Mouse (Mus musculus) B cell, adult 62 days (primary cell): Measurements from ENCODE around the gene Slco1b2. TPM values are rescaled to one million over a fixed set of nuclear protein-coding genes. Genes with fewer than 3 reads are reported as not detected.

Experiments
- total RNA-seq: library from RNA; stranded (reverse); gene quantifications from 4 replicates; pipeline ENCODE4 v1.2.4, GENCODE M21; 2023

The Slco1b2 gene
- total RNA-seq = not detected in 4 replicates

DNA sequence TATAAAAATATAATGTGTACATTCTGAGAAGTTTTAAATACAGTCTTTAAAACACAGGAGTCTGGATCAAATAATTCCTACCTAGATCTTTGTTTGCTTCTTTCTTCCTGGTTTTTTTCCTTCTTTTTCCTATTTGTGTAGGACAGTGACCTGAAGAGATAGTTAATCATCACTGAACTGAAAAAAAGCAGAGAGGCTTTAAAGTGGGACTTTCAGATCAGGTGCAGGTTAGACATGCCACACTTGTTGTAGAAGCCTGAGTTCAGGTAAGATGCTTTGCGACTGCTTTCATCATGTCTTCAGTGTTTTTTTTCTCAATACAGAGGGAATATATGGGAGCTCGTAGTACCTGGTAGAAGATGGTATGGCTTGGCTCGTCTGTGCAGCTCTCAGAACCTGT is at the start of gene Slco1b2:
TSS of gene Slco1b2 (plus strand) at position 228 of the 400 bp plus-strand sequence.

Other genes starting within 250 kb of the Slco1b2 start
- gene Slco1c1, start 105.2 kb upstream of the Slco1b2 start, total RNA-seq = not detected in 4 replicates
- not detected in 4 replicates for gene Gm5724, start 144.3 kb downstream of the Slco1b2 start, total RNA-seq
- not detected in 4 replicates for gene Slco1a4, start 226.7 kb downstream of the Slco1b2 start, total RNA-seq